Mouse (Mus musculus) monocyte, adult 5-6 weeks (primary cell): ENCODE results near the gene Pign. TPM values are rescaled to one million over a fixed set of nuclear protein-coding genes. Genes with fewer than 3 reads are reported as not detected.

Experiments
- total RNA-seq: library from RNA; stranded (forward); fragments of 200-1000, 200-491, 200-594 nt; gene quantifications from 3 replicates; pipeline ENCODE4 v1.2.3, GENCODE M21; 2017

Gene Pign
- total RNA-seq, 1 experiment from 2014 or later: 23.6 TPM

Other genes with a start within 250 kb of the Pign start
- gene Relch, start 184 bp upstream of the Pign start, total RNA-seq: 57.6 to 91.4 TPM (median 58.8 TPM) in 3 replicates
- 3.9 to 7.4 TPM (median 6.6 TPM) in 3 replicates for gene Tnfrsf11a, start 117.0 kb upstream of the Pign start, total RNA-seq